Mouse (Mus musculus): ENCODE measurements around the gene Zfp384.

DNA sequence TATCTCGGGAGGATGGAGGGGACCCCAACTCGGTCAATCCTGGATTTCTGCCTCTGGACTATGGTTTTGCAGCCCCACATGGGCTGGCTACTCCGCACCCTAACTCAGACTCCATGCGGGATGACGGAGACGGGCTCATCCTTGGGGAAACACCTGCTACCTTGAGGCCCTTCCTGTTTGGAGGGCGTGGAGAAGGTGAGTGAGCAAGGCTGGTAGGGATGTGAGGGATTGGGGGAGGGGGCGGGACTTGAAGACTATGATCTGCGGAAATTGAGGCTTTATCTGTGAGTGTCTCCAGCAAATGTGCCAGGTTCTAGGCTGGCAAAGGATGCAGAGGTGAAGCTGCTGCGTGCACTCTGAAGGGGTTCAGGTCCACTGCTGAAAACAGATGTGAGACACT is 9.4 kb upstream of the Zfp384 start:
- TF ChIP-seq EP300 (IDR thresholded peaks at IDR 0.05; ENCODE audit: low read depth) (no peak), CTCF (IDR thresholded peaks at IDR 0.05; ENCODE audit: low read depth) (no peak)

Data from heart, postnatal 0 days (tissue).